Mouse (Mus musculus) heart, embryonic 11.5 days (tissue): ENCODE results near the gene Mta3. TPM values are rescaled to one million over a fixed set of nuclear protein-coding genes. Genes with fewer than 3 reads are reported as not detected.

ENCODE experiments used
- ATAC-seq: fragments of 200-750 bp; cut with Nextera tagmentation; replicated peaks from 2 replicates; pipeline ENCODE4 v1.8.0; 2017; ENCODE audit warnings: moderate library complexity; ENCODE audit not compliant: insufficient number of reproducible peaks, low FRiP score, low TSS enrichment
- H3K27ac ChIP-seq: fragments of 300-500 bp; sonication (generic); 2 replicates; pipeline ENCODE4 v1.5.1; 2014; ENCODE audit warnings: mild to moderate bottlenecking, low read depth, low read length
- H3K27me3 ChIP-seq: fragments of 300-500 bp; sonication (generic); 2 replicates; pipeline ENCODE4 v1.6.1; 2014; ENCODE audit warnings: mild to moderate bottlenecking, low read length, mixed read lengths; ENCODE audit not compliant: control insufficient read depth, insufficient read depth
- H3K36me3 ChIP-seq: fragments of 300-500 bp; sonication (generic); 2 replicates; pipeline ENCODE4 v1.6.1; 2014; ENCODE audit warnings: mild to moderate bottlenecking, low read length, moderate library complexity, mixed read lengths; ENCODE audit not compliant: control insufficient read depth, insufficient read depth
- H3K4me1 ChIP-seq: fragments of 300-500 bp; sonication (generic); 2 replicates; pipeline ENCODE4 v1.6.1; 2014; ENCODE audit warnings: low read length; ENCODE audit not compliant: control insufficient read depth, insufficient read depth
- H3K4me2 ChIP-seq: fragments of 300-500 bp; sonication (generic); 2 replicates; pipeline ENCODE4 v1.6.1; 2014; ENCODE audit warnings: mild to moderate bottlenecking, moderate library complexity
- H3K4me3 ChIP-seq: fragments of 300-500 bp; sonication (generic); 2 replicates; pipeline ENCODE4 v1.5.1; 2014; ENCODE audit warnings: low read depth, low read length
- H3K9ac ChIP-seq: fragments of 300-500 bp; sonication (generic); 2 replicates; pipeline ENCODE4 v1.6.1; 2014; ENCODE audit warnings: mild to moderate bottlenecking, low read depth, low read length, moderate library complexity
- H3K9me3 ChIP-seq: fragments of 300-500 bp; sonication (generic); replicated peaks from 2 replicates; pipeline ENCODE4 v1.6.1; 2016; ENCODE audit warnings: low read length; ENCODE audit not compliant: control insufficient read depth
- WGBS: fragments of 180-500 bp; shearing (Covaris S2); extraction: QIAGEN DNeasy Blood & Tissue Kit; methylation state at CpG from one replicate; pipeline ENCODE4 v1.1.7; 2014; ENCODE audit not compliant: insufficient replicate concordance; 5-methylcytosine and 5-hydroxymethylcytosine counted together
- polyA plus RNA-seq: library from polyadenylated mRNA; unstranded; fragments of >200 nt; fragmentation: Nextera tagmentation; extraction: Ambion mirVana; gene quantifications from 2 replicates; pipeline ENCODE4 v1.2.1, GENCODE M21; 2014

Gene Mta3
- polyA plus RNA-seq, 1 experiment from 2014 or later, result 48.6 TPM

DNA sequence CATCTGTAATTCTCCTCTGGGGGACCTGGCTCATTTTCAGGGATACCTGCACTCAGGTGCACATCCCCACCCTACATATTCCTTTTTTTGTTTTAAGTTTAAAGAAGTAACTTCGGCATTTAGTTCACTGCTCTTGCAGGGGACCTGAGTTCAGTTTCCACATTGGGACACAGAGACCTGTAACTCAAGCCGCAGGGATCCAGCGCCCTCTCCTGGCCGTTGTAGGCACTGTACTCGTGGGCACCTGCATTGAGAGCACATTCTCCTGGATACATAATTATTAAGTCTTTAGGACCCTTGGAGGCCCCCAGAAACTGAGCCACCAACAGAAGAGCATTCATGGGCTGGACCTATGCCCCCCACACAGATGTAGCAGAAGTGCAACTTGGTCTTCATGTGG lies 26.8 kb downstream of the Mta3 start:
- Histone ChIP-seq H3K4me2 (no peak overlapping the region), H3K27ac (no peak overlapping the region), H3K9me3 (no peaks in the 10 kb centered on the region), H3K4me3 (no peak overlapping the region), H3K27me3 (no peaks in the 10 kb centered on the region), H3K9ac (no peak overlapping the region), H3K4me1 (peaks cover 9% of the 10 kb centered on the region), H3K36me3 (no peaks in the 10 kb centered on the region)
- 36% methylated on average over 5 of the region's 5 CpGs for WGBS
- no peak for ATAC-seq

DNA sequence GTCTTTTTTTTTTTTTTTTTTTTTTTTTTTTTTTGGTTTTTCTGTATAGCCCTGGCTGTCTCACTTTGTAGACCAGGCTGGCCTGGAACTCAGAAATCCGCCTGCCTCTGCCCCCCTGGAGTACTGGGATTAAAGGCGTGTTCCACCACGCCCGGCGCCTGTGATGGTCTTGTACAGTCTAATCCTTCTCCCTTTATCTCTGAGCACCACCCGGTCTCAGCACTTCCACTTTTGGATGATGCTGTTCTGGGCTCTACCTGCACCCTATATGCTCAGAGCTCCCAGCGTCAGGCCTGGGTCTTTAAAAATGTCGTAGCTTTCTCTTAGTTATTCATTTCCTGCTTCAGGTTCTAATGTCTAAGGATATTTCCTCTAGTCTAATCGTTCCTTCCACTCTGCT lies 30.7 kb downstream of the Mta3 start:
- Histone ChIP-seq H3K27ac (no peak overlapping the region), H3K4me2 (no peak overlapping the region), H3K36me3 (no peaks in the 10 kb centered on the region), H3K9me3 (no peaks in the 10 kb centered on the region), H3K9ac (no peak overlapping the region), H3K4me1 (peaks cover 6% of the 10 kb centered on the region), H3K27me3 (no peaks in the 10 kb centered on the region), H3K4me3 (no peak overlapping the region)
- ATAC-seq, result no peak
- WGBS, result 73% methylated on average over 9 of the region's 9 CpGs

DNA sequence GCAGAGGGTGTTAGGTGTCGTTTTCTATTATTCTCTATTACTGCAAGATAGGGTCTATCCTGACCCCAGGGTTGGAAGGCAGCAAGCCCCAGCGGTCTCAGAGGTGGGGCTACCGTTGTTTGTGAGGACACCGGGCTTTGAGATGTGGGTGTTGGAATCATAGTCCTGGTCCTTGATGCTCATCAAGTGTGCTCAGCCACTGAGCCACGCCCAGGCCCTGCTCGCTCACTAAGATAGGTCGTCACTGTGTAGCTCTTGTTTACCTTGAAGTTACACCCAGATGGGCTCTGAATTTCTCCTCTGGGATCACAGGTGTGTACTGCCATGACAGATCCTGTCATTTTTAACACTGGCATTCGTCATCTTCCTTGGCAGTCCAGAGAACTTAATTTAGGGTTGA lies 31.8 kb downstream of the Mta3 start:
- Histone ChIP-seq H3K9ac (no peak overlapping the region), H3K4me1 (no peaks in the 10 kb centered on the region), H3K27ac (no peak overlapping the region), H3K36me3 (no peaks in the 10 kb centered on the region), H3K27me3 (no peaks in the 10 kb centered on the region), H3K9me3 (no peaks in the 10 kb centered on the region), H3K4me3 (no peak overlapping the region), H3K4me2 (no peak overlapping the region)
- no peak; the same call in 1 of the 2 replicates for ATAC-seq
- WGBS, result 87% methylated on average over 8 of the region's 8 CpGs

DNA sequence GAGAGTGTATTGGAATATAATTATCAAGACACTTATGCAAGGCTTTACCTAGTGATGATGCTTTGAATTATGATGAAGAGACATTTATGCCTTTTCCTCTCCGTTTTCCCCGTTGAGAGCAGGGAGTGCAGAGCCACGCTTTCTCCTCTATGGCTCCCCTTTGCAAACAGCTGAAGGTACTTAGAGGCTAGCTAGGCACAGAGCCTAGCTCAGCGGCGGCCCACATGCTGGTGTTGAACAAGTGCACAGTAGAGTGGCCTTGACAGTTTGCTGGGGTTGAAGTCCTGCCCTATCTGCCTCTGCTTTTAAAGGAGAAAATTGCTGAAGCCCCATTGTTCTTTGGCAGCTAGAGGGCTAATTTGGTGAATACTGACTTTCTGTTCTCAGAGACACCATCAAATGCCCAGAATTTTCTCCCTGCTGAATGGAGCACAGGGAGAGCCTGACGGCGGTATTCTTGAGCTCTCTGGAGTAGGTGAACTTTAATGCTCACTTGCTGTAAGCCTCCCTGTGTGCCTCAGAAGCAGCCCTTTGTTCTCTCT lies 34.2 kb downstream of the Mta3 start:
- H3K4me3 ChIP-seq, result no peak overlapping the region
- 85% methylated on average over 7 of the region's 7 CpGs for WGBS
- no peaks in the 10 kb centered on the region for H3K27me3 ChIP-seq
- ATAC-seq, result no peak
- H3K4me1 ChIP-seq, result no peaks in the 10 kb centered on the region
- no peak overlapping the region for H3K4me2 ChIP-seq
- 0 out of 2 replicates have a peak, but pooled peaks cover 7% of the 10 kb centered on the region for H3K36me3 ChIP-seq
- no peak overlapping the region for H3K9ac ChIP-seq
- H3K27ac ChIP-seq, result no peak overlapping the region
- peaks cover 4% of the 10 kb centered on the region; the same call in 1 of the 2 replicates for H3K9me3 ChIP-seq

DNA sequence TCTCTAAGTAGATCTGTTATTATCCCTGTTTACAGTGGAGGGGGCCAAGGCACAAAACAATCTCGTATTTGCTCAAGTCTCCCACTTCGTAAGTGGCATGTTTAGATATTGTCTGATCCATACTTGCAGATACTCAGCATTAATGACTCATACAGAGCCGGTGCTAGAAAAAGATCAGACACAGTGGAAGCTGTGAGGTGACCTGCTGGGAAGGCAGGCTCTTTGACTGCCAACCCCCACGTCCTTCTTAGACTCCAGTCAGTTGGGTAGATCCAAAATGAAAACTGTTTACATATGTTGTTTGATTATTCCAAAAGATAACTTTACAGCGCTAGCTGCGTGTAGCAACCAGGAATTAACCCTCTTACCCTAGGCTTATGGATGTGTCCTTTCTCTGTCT lies 35.3 kb downstream of the Mta3 start:
- no peak for ATAC-seq
- Histone ChIP-seq H3K9me3 (peaks cover 4% of the 10 kb centered on the region; the same call in 1 of the 2 replicates), H3K27me3 (no peaks in the 10 kb centered on the region), H3K4me1 (no peaks in the 10 kb centered on the region), H3K4me2 (no peak overlapping the region), H3K4me3 (no peak overlapping the region), H3K27ac (no peak overlapping the region), H3K36me3 (0 out of 2 replicates have a peak, but pooled peaks cover 9% of the 10 kb centered on the region), H3K9ac (no peak overlapping the region)
- WGBS, result 75% methylated on average over 6 of the region's 6 CpGs

DNA sequence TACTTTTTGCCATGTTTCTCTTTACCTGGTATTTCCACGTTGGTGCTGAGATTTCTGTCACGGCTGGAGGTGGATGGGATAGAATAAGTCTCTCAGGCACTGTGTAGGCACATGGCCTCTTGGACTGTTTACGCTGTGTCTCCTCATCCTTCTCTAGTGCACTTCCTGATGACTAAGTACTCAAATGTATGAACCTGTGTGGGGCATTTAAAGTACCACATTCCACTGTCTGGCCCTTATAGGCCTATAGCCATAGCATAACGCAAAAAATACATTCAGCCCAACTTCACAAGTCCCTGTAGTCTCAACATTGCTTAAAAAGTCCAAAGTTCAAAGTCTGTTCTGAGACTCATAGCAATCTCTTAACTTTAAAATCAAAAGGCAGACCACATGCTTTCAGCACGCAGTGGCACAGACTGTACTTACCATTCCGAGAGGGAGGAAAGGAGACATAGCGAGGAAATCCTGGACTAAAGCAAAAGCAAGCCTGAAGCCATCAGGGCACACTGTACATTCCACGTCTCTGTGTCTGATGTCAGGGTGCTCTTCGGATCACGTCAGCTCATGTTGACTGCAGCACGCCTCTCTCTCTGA lies 38.4 kb downstream of the Mta3 start:
- Histone ChIP-seq H3K4me1 (no peaks in the 10 kb centered on the region), H3K4me3 (no peak overlapping the region), H3K36me3 (0 out of 2 replicates have a peak, but pooled peaks cover 9% of the 10 kb centered on the region), H3K9me3 (peaks cover 4% of the 10 kb centered on the region; the same call in 1 of the 2 replicates), H3K27ac (no peak overlapping the region), H3K4me2 (no peak overlapping the region), H3K27me3 (no peaks in the 10 kb centered on the region), H3K9ac (no peak overlapping the region)
- no peak for ATAC-seq
- WGBS, result 94% methylated on average over 11 of the region's 11 CpGs

DNA sequence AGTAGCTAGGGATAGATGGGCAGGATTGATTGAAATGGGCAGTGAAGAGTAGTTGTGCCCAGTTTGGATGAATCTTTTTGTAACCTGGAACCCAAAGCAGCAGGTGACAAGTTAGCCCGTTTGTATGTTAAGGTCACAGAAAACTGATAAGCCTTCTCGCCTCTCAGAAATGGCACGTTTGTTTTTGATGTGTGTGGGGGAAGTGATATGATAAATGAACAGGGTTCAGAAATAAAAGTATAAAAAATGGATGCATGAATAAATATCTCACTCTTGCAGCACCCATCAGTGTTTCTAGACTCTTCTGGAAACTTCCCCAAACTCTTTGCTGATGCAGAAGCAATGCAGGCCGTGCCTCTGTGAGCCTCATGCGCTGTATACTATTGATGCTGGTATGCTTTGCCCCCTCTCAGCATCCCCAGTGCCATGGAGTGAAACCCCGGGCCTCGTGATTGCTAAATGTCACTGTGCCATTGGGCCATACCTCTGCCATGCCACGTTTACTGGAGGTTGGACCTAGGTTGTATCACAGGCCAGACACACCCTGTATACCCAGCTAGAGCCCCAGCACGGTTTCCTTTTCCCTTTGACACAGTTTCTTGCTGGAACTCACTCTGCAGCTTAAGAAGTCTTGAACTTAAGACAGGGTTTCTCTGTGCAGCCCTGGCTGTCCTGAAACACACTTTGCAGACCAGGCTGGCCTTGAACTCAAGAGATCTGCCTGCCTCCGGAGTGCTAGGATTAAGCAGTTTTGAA lies 41.6 kb downstream of the Mta3 start:
- Histone ChIP-seq H3K36me3 (0 out of 2 replicates have a peak, but pooled peaks cover 9% of the 10 kb centered on the region), H3K4me1 (no peaks in the 10 kb centered on the region), H3K4me3 (no peak overlapping the region), H3K27ac (no peak overlapping the region), H3K9ac (no peak overlapping the region), H3K27me3 (no peaks in the 10 kb centered on the region), H3K9me3 (peaks cover 4% of the 10 kb centered on the region; the same call in 1 of the 2 replicates), H3K4me2 (no peak overlapping the region)
- WGBS, result 78% methylated on average over 10 of the region's 10 CpGs
- ATAC-seq, result no peak

DNA sequence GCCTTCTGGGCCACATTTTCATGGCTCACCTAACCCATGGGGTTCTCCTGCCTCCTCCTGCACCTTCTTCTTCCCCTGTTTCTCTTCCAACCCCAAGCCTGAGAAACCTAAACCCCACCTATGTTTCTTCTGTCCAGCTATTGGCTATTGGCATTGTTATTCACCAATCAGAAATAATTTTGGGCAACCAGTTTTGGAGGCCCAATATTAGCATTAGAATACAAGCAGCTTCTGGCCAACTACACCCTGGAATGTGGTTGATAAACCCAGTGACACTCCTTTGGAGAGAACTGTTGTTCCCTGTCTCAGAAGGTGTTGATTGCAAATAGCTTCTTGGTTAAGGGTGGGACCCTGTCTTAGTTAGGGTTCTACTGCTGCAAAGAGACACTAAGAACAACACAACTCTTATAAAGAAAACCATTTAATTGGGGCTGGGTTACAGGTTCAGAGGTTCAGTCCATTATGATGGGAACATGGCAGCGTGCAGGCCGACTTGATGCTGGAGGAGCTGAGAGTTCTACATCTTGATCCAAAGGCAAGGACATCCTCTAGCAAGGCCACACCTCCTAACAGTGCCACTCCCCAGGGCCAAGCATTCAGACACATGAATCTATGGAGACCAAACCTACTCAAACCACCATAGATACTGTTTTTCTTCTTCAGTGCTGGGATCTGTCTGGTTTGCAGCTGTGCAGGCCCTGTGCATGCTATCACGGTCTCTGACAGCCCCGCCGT lies 44.4 kb downstream of the Mta3 start:
- Histone ChIP-seq H3K27ac (no peak overlapping the region), H3K4me2 (no peak overlapping the region), H3K9ac (no peak overlapping the region), H3K36me3 (peaks cover 5% of the 10 kb centered on the region), H3K27me3 (no peaks in the 10 kb centered on the region), H3K9me3 (no peaks in the 10 kb centered on the region), H3K4me1 (no peaks in the 10 kb centered on the region), H3K4me3 (no peak overlapping the region)
- ATAC-seq, result no peak
- 73% methylated on average over 5 of the region's 5 CpGs for WGBS
